Mouse (Mus musculus) forebrain, embryonic 15.5 days (tissue): ENCODE results near the gene Hpgd. TPM values are rescaled to one million over a fixed set of nuclear protein-coding genes. Genes with fewer than 3 reads are reported as not detected.
"Not testable (repeated sequence)": the region's sequence is repeated elsewhere in the genome, so short reads cannot be mapped to it uniquely, and the experiment has no call there.

Experiments used
- ATAC-seq: fragments of 200-750 bp; cut with Nextera tagmentation; replicated peaks from 2 replicates; pipeline ENCODE4 v1.8.0; 2017; ENCODE audit warnings: mild to moderate bottlenecking, moderate TSS enrichment, moderate library complexity
- H3K27ac ChIP-seq: fragments of 300-500 bp; sonication (generic); replicated peaks from 2 replicates; pipeline ENCODE4 v1.5.1; 2015; ENCODE audit warnings: mild to moderate bottlenecking, inconsistent platforms
- H3K27me3 ChIP-seq: fragments of 300-500 bp; sonication (generic); 2 replicates; pipeline ENCODE4 v1.6.1; 2015; ENCODE audit warnings: inconsistent platforms
- H3K36me3 ChIP-seq: fragments of 300-500 bp; sonication (generic); 2 replicates; pipeline ENCODE4 v1.6.1; 2015; ENCODE audit warnings: mild to moderate bottlenecking, inconsistent platforms
- H3K4me1 ChIP-seq: fragments of 300-500 bp; sonication (generic); 2 replicates; pipeline ENCODE4 v1.6.1; 2015; ENCODE audit warnings: inconsistent platforms
- H3K4me2 ChIP-seq: fragments of 300-500 bp; sonication (generic); replicated peaks from 2 replicates; pipeline ENCODE4 v1.6.1; 2015; ENCODE audit warnings: mild to moderate bottlenecking, inconsistent platforms
- H3K4me3 ChIP-seq: fragments of 300-500 bp; sonication (generic); 2 replicates; pipeline ENCODE4 v1.5.1; 2015; ENCODE audit warnings: mild to moderate bottlenecking, inconsistent platforms
- H3K9ac ChIP-seq: fragments of 300-500 bp; sonication (generic); replicated peaks from 2 replicates; pipeline ENCODE4 v1.6.1; 2015; ENCODE audit warnings: mild to moderate bottlenecking, inconsistent platforms
- H3K9me3 ChIP-seq: fragments of 300-500 bp; sonication (generic); 2 replicates; pipeline ENCODE4 v1.6.1; 2016; ENCODE audit warnings: inconsistent platforms
- whole genome bisulfite sequencing: fragments of 180-500 bp; shearing (Covaris S2); methylation state at CpG from one replicate; pipeline ENCODE4 v1.1.7; 2015; ENCODE audit warnings: mixed read lengths; 5-methylcytosine and 5-hydroxymethylcytosine counted together
- polyA plus RNA-seq: library from polyadenylated mRNA; unstranded; fragments of >200 nt; fragmentation: Nextera tagmentation; extraction: Ambion mirVana; gene quantifications from 2 replicates; pipeline ENCODE4 v1.2.1, GENCODE M21; 2015

Hpgd gene
- polyA plus RNA-seq, 1 experiment from 2014 or later = 4.6 TPM

DNA sequence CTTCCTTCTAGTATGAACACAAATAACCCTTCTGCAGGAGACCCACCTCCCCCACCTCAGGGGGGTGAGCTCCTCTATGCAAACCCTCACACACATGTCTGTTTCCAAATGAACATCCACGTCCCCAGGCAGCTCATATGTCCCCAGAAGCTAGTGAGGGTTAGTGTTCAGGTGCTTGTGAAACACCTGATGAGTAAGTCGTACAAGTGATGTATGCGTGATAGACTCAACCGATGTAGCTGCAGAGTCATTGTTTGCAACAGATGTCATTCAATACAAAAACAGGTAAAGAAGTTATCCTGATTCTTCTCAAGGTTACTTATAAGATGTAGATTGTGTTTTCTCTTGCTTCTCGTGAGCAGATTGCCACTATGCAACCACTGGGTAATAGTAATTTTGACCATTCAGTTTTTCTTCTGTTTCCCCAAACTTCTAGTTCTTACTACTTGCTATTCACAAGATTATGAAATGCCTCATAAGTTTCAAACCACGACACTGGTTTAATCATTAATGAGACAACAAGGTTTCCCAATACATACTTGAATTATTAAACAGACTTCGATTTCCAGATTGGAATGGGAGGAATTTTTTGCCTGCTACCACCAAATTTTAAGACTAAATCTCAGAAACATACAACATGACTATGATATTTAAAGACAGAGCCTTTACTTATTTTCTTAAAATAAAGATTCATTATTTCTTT, 6.9 kb upstream of the Hpgd start:
- Histone ChIP-seq H3K27ac (no peak overlapping the region), H3K9ac (no peak overlapping the region), H3K4me2 (no peak overlapping the region), H3K4me3 (no peak overlapping the region), H3K27me3 (no peaks in the 10 kb centered on the region), H3K4me1 (no peaks in the 10 kb centered on the region), H3K36me3 (no peaks in the 10 kb centered on the region), H3K9me3 (no peaks in the 10 kb centered on the region)
- ATAC-seq = no peak
- 88% methylated on average over 7 of the region's 7 CpGs for WGBS

DNA sequence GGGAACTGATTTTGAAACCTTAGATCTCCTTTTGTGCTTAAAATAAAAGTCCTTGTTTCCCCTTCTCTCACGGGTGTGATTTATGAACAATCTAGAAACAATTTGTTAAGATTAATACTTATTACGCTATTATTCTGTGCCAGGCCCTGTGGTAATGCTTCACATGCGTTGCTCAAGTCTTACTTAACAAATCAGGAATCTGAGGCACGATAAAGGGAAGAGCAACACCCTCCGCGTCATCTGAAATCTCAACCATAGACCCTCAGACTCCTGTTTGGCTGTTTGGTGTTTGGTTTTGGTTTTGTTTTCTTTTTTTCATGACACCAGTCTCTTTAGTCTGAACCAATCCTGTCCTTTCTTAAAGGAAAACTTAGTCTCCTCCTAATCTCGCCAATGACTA, 2.1 kb upstream of the Hpgd start:
- WGBS = 94% methylated on average over 7 of the region's 7 CpGs
- no peak for ATAC-seq
- Histone ChIP-seq H3K27ac (no peak overlapping the region), H3K4me1 (peaks cover 16% of the 10 kb centered on the region), H3K4me2 (no peak overlapping the region), H3K36me3 (no peaks in the 10 kb centered on the region), H3K27me3 (no peaks in the 10 kb centered on the region), H3K4me3 (no peak overlapping the region), H3K9me3 (no peaks in the 10 kb centered on the region), H3K9ac (no peak overlapping the region)

DNA sequence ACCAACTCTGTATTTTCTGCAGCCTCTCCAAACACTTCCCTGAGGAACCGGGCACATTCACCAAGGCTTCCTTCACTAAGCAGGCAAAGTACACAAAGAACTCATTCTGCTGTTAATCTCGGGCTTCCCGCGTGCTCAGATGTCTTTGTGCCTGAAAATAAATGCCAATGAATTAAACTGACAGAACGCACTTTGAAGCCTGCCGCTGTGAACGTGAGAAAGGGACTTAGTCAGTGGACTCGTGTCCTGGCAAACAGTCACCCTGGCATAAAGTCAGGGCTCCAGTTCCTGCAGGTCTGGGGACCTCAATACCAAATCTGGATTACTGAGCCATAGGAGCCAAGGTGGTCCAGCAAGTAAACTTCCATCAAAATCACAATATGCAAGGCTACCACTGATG, 905 bp upstream of the Hpgd start:
- Histone ChIP-seq H3K4me2 (peak overlapping the region; percentile 81), H3K27ac (no peak overlapping the region), H3K9ac (no peak overlapping the region), H3K36me3 (no peaks in the 10 kb centered on the region), H3K27me3 (no peaks in the 10 kb centered on the region), H3K4me3 (no peak overlapping the region), H3K9me3 (no peaks in the 10 kb centered on the region), H3K4me1 (peaks cover 16% of the 10 kb centered on the region)
- WGBS = 1% methylated on average over 8 of the region's 8 CpGs
- ATAC-seq = peak; percentile 46

DNA sequence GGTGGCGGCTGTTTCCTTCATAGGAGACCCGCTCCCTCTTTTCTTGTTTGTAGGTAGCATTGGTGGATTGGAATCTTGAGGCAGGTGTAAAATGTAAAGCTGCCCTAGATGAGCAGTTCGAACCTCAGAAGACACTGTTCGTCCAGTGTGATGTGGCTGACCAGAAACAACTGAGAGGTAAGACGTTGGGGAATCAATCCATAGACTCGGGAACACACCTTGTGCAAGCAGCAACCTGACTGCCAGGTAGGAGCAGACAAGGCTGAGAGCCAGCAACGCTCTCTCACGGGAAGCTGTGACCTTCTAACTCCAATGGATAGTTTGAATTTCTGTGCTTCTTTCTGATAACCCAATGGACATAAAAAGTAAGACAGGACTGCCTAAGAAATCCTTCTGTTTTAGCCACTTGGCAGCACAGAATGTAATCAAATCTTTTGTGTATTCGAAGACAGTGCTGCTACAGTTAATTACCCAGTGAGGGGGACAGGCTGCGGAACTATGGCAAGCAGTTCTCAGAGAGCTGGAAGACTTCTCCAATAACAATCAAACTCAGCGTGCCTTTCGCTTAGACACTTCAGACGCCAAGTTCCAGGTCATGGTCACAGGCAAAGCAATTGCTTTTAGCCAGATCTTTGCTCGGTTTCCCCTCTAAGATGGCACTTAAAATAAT, 636 bp downstream of the Hpgd start:
- H3K9ac ChIP-seq = peak overlapping the region; percentile 44
- H3K27ac ChIP-seq = no peak overlapping the region
- peak overlapping the region; percentile 81 for H3K4me2 ChIP-seq
- no peaks in the 10 kb centered on the region for H3K27me3 ChIP-seq
- H3K4me1 ChIP-seq = peaks cover 16% of the 10 kb centered on the region
- ATAC-seq = no peak
- H3K4me3 ChIP-seq = peak overlapping the region; percentile 47
- H3K9me3 ChIP-seq = no peaks in the 10 kb centered on the region
- no peaks in the 10 kb centered on the region for H3K36me3 ChIP-seq
- 16% methylated on average over 14 of the region's 14 CpGs for WGBS

DNA sequence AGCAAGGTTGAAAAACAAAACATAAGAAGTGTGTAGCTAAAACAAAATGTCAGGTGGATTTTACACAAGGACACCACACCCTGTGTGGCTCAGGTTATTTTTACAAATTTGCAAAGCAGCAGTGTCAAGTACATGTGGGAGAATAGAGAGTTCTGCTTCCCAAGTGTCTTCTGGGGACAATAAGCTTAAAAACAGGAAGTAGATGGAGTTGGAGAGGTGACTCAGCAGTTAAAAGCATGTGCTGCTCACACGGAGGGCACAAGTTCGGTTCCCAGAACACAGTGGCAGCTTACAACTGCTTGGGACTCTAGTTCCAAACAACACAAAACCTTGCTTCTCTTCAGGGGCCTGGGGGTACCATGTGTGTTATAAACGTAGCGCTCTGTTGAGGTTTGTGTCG, 5.0 kb downstream of the Hpgd start:
- Histone ChIP-seq H3K27ac (no peak overlapping the region), H3K9ac (no peak overlapping the region), H3K36me3 (no peaks in the 10 kb centered on the region), H3K9me3 (no peaks in the 10 kb centered on the region), H3K4me3 (no peak overlapping the region), H3K27me3 (no peaks in the 10 kb centered on the region), H3K4me1 (peaks cover 8% of the 10 kb centered on the region), H3K4me2 (no peak overlapping the region)
- 72% methylated on average over 5 of the region's 5 CpGs for WGBS
- no peak for ATAC-seq

DNA sequence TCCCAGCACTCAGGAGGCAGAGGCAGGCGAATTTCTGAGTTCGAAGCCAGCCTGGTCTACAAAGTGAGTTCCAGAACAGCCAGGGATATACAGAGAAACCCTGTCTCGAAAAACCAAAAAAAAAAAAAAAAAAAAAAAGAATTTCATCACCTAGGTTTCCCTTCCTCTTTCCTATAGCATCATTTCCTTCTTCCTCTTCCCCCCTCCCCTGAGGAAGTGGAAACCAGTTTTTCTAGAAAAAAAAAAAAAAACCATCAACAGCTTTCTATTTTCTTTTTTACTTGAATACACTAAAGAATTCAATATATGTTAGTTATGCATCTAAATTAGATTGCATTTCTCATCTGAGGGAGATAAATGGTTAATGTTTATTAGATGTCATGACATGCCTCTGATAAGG, 6.9 kb downstream of the Hpgd start:
- H3K9ac ChIP-seq, H3K4me3 ChIP-seq, H3K4me2 ChIP-seq, H3K36me3 ChIP-seq, H3K9me3 ChIP-seq, H3K27ac ChIP-seq, ATAC-seq, H3K27me3 ChIP-seq, H3K4me1 ChIP-seq: not testable (repeated sequence)
- WGBS = 80% methylated on average over 3 of the region's 3 CpGs

DNA sequence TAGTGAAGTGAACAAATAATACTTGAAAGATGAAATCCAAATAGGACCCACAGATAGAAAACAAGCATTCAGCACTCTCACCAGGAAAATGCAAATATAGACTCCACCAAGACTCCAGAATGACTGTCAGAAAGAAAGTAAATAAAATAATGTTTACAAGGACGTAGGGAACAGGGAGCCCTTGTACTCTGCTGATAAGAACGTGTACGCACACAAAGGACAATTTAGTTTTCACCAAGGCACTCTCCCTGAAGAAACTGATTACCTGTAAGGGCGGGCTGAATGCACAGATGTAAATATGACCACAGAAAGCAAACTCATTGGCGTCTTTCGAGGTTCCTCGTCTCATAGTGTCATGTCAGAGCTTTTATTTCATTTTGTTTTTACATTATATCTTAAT, 10.2 kb downstream of the Hpgd start:
- no peaks in the 10 kb centered on the region for H3K27me3 ChIP-seq
- no peaks in the 10 kb centered on the region for H3K9me3 ChIP-seq
- H3K36me3 ChIP-seq = no peaks in the 10 kb centered on the region
- no peak overlapping the region for H3K4me2 ChIP-seq
- ATAC-seq = no peak
- no peak overlapping the region for H3K4me3 ChIP-seq
- H3K4me1 ChIP-seq = no peaks in the 10 kb centered on the region
- no peak overlapping the region for H3K9ac ChIP-seq
- WGBS = 88% methylated on average over 7 of the region's 7 CpGs
- H3K27ac ChIP-seq = no peak overlapping the region

DNA sequence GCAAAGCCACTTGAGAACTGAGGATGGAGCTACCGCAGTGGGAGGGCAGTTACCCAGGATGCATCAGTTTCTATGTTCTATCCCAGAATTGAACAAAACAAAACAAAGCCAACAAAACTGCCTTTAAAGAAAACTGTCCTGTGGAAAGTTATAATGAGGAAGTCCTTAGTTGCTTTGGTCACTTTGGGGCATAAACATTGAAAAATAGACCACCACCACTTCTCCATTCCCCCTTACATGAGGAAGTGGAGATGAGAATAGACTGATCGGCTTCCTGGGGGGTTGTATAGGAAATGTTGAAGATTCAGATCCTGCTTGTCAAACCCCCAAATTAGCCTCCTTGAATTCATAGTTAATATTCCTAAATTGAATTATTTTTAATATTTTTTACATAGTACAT, 19.2 kb downstream of the Hpgd start:
- Histone ChIP-seq H3K9ac (no peak overlapping the region), H3K9me3 (no peaks in the 10 kb centered on the region), H3K36me3 (no peaks in the 10 kb centered on the region), H3K27me3 (no peaks in the 10 kb centered on the region), H3K4me1 (no peaks in the 10 kb centered on the region), H3K4me3 (no peak overlapping the region), H3K4me2 (no peak overlapping the region), H3K27ac (no peak overlapping the region)
- no peak for ATAC-seq
- 96% methylated on average over 2 of the region's 2 CpGs for WGBS

DNA sequence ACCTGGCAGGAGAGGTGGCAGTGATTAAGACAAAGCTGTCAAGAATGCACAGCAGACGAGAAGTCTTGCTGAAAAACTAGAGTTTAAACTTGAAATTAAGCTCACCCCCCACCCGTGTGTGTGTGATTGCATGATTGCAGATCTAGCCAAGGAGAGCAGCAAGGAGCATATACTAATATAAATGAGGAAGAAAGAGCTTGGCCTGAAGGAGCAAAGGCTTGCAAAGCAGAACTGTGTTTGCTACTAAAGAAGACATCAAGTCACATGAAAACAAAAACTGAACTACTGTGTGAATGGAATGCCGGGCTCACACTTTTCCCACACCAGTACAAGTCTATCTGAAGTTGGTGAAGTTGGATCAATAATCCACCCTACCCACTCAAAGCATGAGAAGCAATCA, 20.8 kb downstream of the Hpgd start:
- no peaks in the 10 kb centered on the region for H3K9me3 ChIP-seq
- no peaks in the 10 kb centered on the region for H3K36me3 ChIP-seq
- no peaks in the 10 kb centered on the region for H3K27me3 ChIP-seq
- no peak overlapping the region for H3K9ac ChIP-seq
- WGBS = 81% methylated on average over 3 of the region's 3 CpGs
- no peak overlapping the region for H3K4me3 ChIP-seq
- H3K4me2 ChIP-seq = no peak overlapping the region
- H3K4me1 ChIP-seq = no peaks in the 10 kb centered on the region
- no peak for ATAC-seq
- H3K27ac ChIP-seq = no peak overlapping the region

DNA sequence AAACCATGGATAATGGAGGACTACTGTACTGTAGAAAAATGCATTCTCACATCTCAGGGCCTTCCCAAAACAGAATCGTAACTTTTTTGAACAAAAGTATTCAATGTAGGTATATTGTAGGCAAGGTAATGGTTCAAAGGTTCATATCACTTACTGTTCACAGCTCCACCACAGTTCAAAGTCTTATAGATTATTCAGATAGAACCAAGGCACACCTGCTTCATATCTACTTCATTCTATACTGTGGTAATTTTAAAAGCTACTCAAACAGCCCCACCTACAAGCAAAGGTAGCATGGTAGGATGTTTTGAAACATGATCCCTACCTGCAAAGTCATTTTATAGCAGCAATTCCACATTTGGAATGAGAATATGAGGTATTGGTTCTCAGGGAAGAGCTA, 28.9 kb downstream of the Hpgd start:
- H3K4me1 ChIP-seq = no peaks in the 10 kb centered on the region

DNA sequence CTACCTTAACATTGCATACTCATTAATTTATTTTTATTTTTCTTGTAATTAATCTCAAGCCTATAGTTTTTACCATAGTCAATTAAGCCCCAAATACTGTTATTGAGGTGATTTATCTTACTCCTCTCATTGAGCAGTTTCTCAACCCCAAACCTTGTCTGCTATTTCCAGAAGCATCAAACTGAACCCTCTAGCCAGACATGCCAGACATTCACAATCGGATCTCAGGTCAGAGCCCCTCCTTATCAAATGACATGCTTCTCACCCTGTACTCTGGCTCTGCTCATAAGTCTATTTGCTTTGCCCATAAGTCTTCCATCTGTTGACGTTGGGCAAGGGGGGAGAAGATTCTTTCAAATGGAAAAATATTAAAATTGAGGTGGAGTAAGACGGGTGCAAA, 33.3 kb downstream of the Hpgd start:
- H3K36me3 ChIP-seq = no peaks in the 10 kb centered on the region
- no peak for ATAC-seq
- WGBS = 77% methylated on average over 3 of the region's 3 CpGs
- H3K27me3 ChIP-seq = no peaks in the 10 kb centered on the region
- H3K4me2 ChIP-seq = no peak overlapping the region
- H3K9ac ChIP-seq = no peak overlapping the region
- no peaks in the 10 kb centered on the region for H3K9me3 ChIP-seq
- no peak overlapping the region for H3K27ac ChIP-seq
- no peaks in the 10 kb centered on the region for H3K4me1 ChIP-seq
- H3K4me3 ChIP-seq = no peak overlapping the region

More for the DNA sequence above, 28.9 kb downstream of the Hpgd start:
- Histone ChIP-seq H3K27ac (no peak overlapping the region), H3K36me3 (no peaks in the 10 kb centered on the region), H3K4me2 (no peak overlapping the region), H3K4me3 (no peak overlapping the region), H3K9me3 (no peaks in the 10 kb centered on the region), H3K27me3 (no peaks in the 10 kb centered on the region), H3K9ac (no peak overlapping the region)
- WGBS = 96% methylated on average over 1 of the region's 1 CpGs
- no peak for ATAC-seq

DNA sequence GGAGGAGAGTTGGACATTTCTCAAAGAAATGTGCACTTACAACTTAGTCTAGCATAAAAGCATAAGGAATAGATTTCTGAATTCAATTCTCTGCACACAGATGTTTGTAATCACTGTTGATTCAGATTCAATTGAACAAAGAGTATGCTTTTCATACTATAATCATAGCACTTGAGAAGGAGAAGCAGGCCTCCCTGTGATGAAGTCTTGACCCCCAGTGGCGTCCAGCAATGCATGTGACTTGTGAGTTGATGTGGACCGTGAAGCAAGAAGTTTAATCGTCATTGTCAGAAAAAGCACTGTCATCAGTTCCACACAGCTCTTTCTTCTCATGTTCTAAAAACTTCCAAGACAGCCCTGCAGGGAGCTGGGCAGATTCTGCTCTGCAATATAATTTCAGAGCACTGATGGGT, 33.8 kb downstream of the Hpgd start:
- Histone ChIP-seq H3K36me3 (no peaks in the 10 kb centered on the region), H3K9ac (no peak overlapping the region), H3K27me3 (no peaks in the 10 kb centered on the region), H3K4me3 (no peak overlapping the region), H3K4me1 (no peaks in the 10 kb centered on the region), H3K4me2 (no peak overlapping the region), H3K27ac (no peak overlapping the region), H3K9me3 (no peaks in the 10 kb centered on the region)
- ATAC-seq = no peak
- 82% methylated on average over 3 of the region's 3 CpGs for WGBS
